Mouse (Mus musculus): Measurements from ENCODE around the gene Alkbh2. TPM values are rescaled to one million over a fixed set of nuclear protein-coding genes. Genes with fewer than 3 reads are reported as not detected.
A peak's percentile ranks its signal among the peaks of the same experiment; 100 is the strongest.

The Alkbh2 gene
- polyA plus RNA-seq, 1 experiment from 2014 or later, result 7.6 TPM

DNA sequence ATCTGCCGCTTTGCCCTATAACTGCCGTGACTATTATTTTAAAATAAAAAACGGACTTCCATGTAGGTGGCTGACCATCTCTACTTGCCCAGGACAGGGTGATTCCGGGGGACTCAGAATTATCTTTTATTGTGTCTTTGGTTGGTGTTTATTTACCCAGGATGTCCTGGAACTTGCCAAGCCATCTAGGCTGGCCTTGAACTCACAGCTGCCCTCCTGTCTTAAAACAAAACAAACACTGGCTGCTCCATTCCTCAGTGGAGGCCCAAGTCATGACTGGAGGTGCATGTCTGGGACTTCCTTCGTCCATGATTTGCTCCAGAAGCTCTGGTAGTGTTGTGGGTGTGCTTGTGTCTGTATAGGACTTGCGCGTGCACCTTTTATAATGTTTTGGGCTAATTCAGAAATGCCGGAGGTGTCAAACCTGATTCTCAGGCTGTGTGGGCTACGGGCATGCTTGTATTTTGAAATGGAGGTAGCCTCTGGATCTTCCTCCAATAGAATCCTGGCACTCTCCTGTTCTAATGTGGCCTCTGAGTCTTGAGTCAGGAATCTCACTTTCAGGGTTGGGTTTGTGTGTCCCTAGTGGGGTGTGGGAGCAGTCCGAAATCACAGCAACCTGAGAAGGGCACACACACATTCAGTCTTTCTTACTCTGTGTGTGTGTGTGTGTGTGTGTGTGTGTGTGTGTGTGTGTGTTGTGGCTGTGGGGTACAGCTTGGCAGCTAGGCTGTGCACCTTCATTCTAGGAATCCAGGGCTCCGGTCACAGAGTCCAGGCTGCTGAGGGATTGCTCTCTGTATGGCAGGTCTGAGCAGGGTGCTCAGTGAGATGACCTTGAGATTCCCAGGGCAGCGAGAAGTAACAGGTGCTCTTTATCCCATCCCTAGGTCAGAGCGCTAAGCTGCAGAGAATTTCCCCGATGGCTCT is 19.3 kb upstream of the Alkbh2 start:
- Histone ChIP-seq H3K4me3 (ENCODE audit: low read length) (no peak overlapping the region), H3K9ac (ENCODE audit: low read depth, low read length) (no peak overlapping the region), H3K36me3 (ENCODE audit: control insufficient read depth, insufficient read depth, low read length) (no peaks in the 10 kb centered on the region), H3K9me3 (ENCODE audit: control insufficient read depth, low read length) (no peaks in the 10 kb centered on the region), H3K4me1 (ENCODE audit: control insufficient read depth, insufficient read depth, low read length) (peaks cover 22% of the 10 kb centered on the region), H3K27me3 (replicated peaks; ENCODE audit: control insufficient read depth, insufficient read depth, low read length) (no peaks in the 10 kb centered on the region), H3K27ac (ENCODE audit: low read length) (0 out of 2 replicates have a peak overlapping the region, but pooled peaks have one; percentile 5), H3K4me2 (ENCODE audit: low read depth, low read length) (no peak overlapping the region)
- ATAC-seq, result 0 out of 2 replicates have a peak, but pooled peaks have one; percentile 35
- WGBS, result 75% methylated on average over 14 of the region's 14 CpGs

DNA sequence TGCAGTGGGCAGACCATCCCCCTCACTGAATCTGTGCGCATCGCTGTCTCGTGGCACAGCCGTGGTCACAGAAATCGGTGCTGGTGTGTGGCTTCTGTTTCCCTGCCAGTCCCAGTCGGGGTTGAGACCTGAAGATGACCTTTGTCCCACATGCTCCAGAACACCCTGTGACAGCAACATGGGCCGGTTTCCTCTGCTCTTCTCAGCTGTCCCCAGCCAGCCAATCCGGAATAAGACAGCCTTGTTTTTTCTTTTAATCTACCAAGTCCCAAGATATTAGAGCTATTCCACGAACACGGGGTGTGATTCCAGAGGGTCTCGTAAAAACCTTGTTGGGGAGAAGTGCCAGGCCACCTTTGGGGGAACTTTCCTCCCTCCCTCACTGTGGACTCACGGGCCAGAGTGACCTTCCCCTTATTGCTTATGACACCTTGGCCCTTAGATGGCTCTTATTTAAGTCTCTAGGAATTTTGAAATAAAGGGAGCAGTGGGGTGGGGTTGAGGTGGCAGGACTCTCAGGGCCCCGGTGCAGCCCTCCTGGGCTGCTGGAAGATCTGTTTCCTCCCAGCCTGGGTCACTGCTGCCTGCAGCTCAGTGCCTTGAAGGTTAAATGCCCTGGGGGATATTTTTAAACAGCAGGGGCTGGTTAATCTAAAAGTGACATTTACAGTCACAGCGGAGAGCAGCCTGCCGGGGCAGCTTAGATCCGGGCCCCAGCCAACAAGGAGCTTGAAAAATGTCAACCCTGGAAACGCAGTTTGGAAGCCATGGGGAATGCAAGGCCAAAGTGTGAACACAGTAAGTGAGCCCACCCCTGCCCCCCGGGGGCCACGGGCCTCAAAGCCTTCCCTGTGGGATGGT is 18.2 kb upstream of the Alkbh2 start, which contains the start of gene Acacb:
TSS of gene Acacb (plus strand) at position 508 of the 861 bp plus-strand sequence.
- H3K27me3 ChIP-seq (replicated peaks; ENCODE audit: control insufficient read depth, insufficient read depth, low read length), result no peaks in the 10 kb centered on the region
- peaks cover 22% of the 10 kb centered on the region for H3K4me1 ChIP-seq (ENCODE audit: control insufficient read depth, insufficient read depth, low read length)
- H3K9me3 ChIP-seq (ENCODE audit: control insufficient read depth, low read length), result no peaks in the 10 kb centered on the region
- peak within 1 kb of the TSS; percentile 14; the same call in 1 of the 2 replicates for H3K27ac ChIP-seq (ENCODE audit: low read length)
- peak within 1 kb of the TSS; percentile 33 for H3K9ac ChIP-seq (ENCODE audit: low read depth, low read length)
- no peak within 1 kb of the TSS; the same call in 1 of the 2 replicates for H3K4me2 ChIP-seq (ENCODE audit: low read depth, low read length)
- H3K36me3 ChIP-seq (ENCODE audit: control insufficient read depth, insufficient read depth, low read length), result no peaks in the 10 kb centered on the region
- WGBS, result 31% methylated on average over 19 of the region's 19 CpGs
- no peak within 1 kb of the TSS for H3K4me3 ChIP-seq (ENCODE audit: low read length)
- peak; percentile 56 for ATAC-seq

GRCm38 (mm10) chr5:114139175-114139574 is 11.2 kb upstream of the Alkbh2 start:
- Histone ChIP-seq H3K36me3 (ENCODE audit: control insufficient read depth, insufficient read depth, low read length) (no peaks in the 10 kb centered on the region), H3K27me3 (replicated peaks; ENCODE audit: control insufficient read depth, insufficient read depth, low read length) (no peaks in the 10 kb centered on the region), H3K9me3 (ENCODE audit: control insufficient read depth, low read length) (no peaks in the 10 kb centered on the region), H3K9ac (ENCODE audit: low read depth, low read length) (0 out of 2 replicates have a peak overlapping the region, but pooled peaks have one; percentile 20), H3K4me1 (ENCODE audit: control insufficient read depth, insufficient read depth, low read length) (peaks cover 32% of the 10 kb centered on the region), H3K27ac (ENCODE audit: low read length) (peak overlapping the region; percentile 90), H3K4me2 (ENCODE audit: low read depth, low read length) (peak overlapping the region; percentile 38; the same call in 1 of the 2 replicates), H3K4me3 (ENCODE audit: low read length) (no peak overlapping the region)
- peak; percentile 82 for ATAC-seq
- WGBS, result 28% methylated on average over 9 of the region's 9 CpGs

- peak overlapping the region; percentile 38 for H3K4me2 ChIP-seq (ENCODE audit: low read depth, low read length)
- no peaks in the 10 kb centered on the region for H3K9me3 ChIP-seq (ENCODE audit: control insufficient read depth, low read length)
- H3K27me3 ChIP-seq (replicated peaks; ENCODE audit: control insufficient read depth, insufficient read depth, low read length), result no peaks in the 10 kb centered on the region
- H3K36me3 ChIP-seq (ENCODE audit: control insufficient read depth, insufficient read depth, low read length), result no peaks in the 10 kb centered on the region
- ATAC-seq, result peak; percentile 78
- peak overlapping the region; percentile 20; the same call in 1 of the 2 replicates for H3K9ac ChIP-seq (ENCODE audit: low read depth, low read length)
- H3K4me3 ChIP-seq (ENCODE audit: low read length), result no peak overlapping the region
- WGBS, result 47% methylated on average over 21 of the region's 21 CpGs
- H3K4me1 ChIP-seq (ENCODE audit: control insufficient read depth, insufficient read depth, low read length), result peaks cover 34% of the 10 kb centered on the region
- H3K27ac ChIP-seq (ENCODE audit: low read length), result peak overlapping the region; percentile 90
These were observed 10.5 kb upstream of the Alkbh2 start for GRCm38 (mm10) chr5:114138277-114139164.

DNA sequence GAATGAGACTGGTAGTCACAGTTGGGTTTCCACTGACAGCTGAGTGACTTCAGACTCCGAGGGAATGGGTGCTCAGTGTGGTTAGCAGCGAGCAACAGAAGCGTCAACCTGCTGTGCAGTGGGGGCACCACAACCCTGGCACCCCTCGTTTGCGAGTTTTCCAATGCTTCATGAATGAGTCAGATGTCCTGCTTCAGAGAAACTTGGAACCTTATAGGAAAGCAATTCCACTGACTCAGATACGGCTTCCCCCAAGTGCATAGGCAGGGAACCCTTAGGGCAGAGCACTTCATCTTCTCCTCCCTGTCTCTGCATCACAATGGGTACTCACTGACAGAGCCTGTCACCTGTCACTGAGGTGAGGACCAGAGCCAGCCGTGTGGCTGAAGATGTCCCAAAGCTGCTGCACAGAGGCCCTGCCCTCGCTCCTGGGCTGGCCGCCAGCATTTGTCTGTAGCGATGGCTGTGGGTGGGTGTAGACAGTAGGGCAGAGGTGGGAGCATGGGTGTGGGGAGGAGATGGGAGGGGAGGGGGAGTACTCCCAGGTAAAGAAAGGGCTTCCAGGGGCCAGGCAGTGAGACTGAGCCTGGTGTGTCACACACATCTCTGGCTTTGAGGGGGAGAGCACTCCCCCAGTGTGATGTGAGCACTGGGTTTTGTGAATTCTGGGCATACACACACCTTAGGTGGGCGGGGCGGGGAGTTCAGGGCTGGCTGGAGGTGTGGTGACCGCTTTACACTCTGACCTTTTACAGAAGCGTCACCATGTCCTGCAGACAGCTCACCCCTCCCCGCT is 9.7 kb upstream of the Alkbh2 start:
- Histone ChIP-seq H3K9me3 (ENCODE audit: control insufficient read depth, low read length) (no peaks in the 10 kb centered on the region), H3K4me1 (ENCODE audit: control insufficient read depth, insufficient read depth, low read length) (peaks cover 31% of the 10 kb centered on the region), H3K27me3 (replicated peaks; ENCODE audit: control insufficient read depth, insufficient read depth, low read length) (no peaks in the 10 kb centered on the region), H3K36me3 (ENCODE audit: control insufficient read depth, insufficient read depth, low read length) (no peaks in the 10 kb centered on the region), H3K4me2 (ENCODE audit: low read depth, low read length) (peak overlapping the region; percentile 22), H3K27ac (ENCODE audit: low read length) (peak overlapping the region; percentile 90), H3K9ac (ENCODE audit: low read depth, low read length) (no peak overlapping the region), H3K4me3 (ENCODE audit: low read length) (no peak overlapping the region)
- ATAC-seq, result peak; percentile 29
- 73% methylated on average over 15 of the region's 15 CpGs for WGBS

DNA sequence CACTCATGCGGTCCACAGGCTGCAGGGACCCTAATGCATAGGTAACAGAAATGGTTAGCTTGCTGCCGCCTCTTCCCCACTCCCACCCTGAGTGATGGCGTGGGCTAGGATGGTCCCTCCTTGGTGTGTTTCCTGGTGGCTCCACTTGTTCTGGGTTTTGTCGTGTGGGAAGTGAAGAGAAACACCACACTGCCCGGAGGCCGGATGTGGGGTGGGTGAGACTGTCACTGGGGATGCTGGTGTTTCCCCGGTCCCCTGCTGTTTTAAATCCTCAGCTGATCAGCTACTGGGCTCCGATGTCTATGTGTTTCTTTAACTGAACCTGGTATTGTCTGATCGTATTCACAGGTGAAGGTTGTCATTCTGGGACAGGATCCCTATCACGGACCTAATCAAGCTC is 7.5 kb upstream of the Alkbh2 start:
- Histone ChIP-seq H3K27me3 (replicated peaks; ENCODE audit: control insufficient read depth, insufficient read depth, low read length) (no peaks in the 10 kb centered on the region), H3K4me2 (ENCODE audit: low read depth, low read length) (no peak overlapping the region), H3K9me3 (ENCODE audit: control insufficient read depth, low read length) (no peaks in the 10 kb centered on the region), H3K36me3 (ENCODE audit: control insufficient read depth, insufficient read depth, low read length) (no peaks in the 10 kb centered on the region), H3K27ac (ENCODE audit: low read length) (no peak overlapping the region), H3K4me1 (ENCODE audit: control insufficient read depth, insufficient read depth, low read length) (peaks cover 44% of the 10 kb centered on the region), H3K4me3 (ENCODE audit: low read length) (no peak overlapping the region), H3K9ac (ENCODE audit: low read depth, low read length) (no peak overlapping the region)
- 81% methylated on average over 10 of the region's 10 CpGs for WGBS
- no peak for ATAC-seq

DNA sequence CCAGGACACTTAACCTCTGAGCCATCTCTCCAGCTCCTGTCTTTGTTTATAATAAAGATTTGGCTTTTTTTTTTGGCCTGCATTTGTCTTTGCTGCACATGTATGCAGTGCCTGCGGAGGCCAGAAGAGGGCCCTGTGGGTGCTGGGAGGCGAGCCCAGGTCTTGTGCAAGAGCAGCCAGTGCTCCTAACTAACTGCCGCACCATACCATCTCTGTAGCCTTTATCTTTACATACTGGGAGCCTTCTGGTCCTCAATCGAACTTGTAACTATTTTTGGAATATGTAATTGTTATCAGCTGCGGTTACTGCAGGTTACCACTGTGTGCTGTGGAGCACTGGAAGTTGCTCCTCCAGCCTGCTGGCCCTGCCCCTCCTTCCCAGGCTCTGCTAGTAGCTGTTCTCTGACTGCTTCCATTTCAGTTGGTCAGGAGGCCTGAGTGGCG is 6.1 kb upstream of the Alkbh2 start:
- peaks cover 45% of the 10 kb centered on the region for H3K4me1 ChIP-seq (ENCODE audit: control insufficient read depth, insufficient read depth, low read length)
- ATAC-seq, result no peak

GRCm38 (mm10) chr5:114132841-114133240 is 4.8 kb upstream of the Alkbh2 start:
- WGBS, result 88% methylated on average over 6 of the region's 6 CpGs
- no peak overlapping the region for H3K27ac ChIP-seq (ENCODE audit: low read length)
- ATAC-seq, result no peak
- peaks cover 34% of the 10 kb centered on the region for H3K4me1 ChIP-seq (ENCODE audit: control insufficient read depth, insufficient read depth, low read length)
- no peak overlapping the region for H3K4me3 ChIP-seq (ENCODE audit: low read length)
- no peak overlapping the region for H3K4me2 ChIP-seq (ENCODE audit: low read depth, low read length)
- no peaks in the 10 kb centered on the region for H3K36me3 ChIP-seq (ENCODE audit: control insufficient read depth, insufficient read depth, low read length)
- H3K27me3 ChIP-seq (replicated peaks; ENCODE audit: control insufficient read depth, insufficient read depth, low read length), result no peaks in the 10 kb centered on the region
- no peaks in the 10 kb centered on the region for H3K9me3 ChIP-seq (ENCODE audit: control insufficient read depth, low read length)
- H3K9ac ChIP-seq (ENCODE audit: low read depth, low read length), result no peak overlapping the region

More for the DNA sequence above, 6.1 kb upstream of the Alkbh2 start:
- no peaks in the 10 kb centered on the region for H3K9me3 ChIP-seq (ENCODE audit: control insufficient read depth, low read length)
- H3K9ac ChIP-seq (ENCODE audit: low read depth, low read length), result no peak overlapping the region
- H3K27ac ChIP-seq (ENCODE audit: low read length), result peak overlapping the region; percentile 23
- H3K36me3 ChIP-seq (ENCODE audit: control insufficient read depth, insufficient read depth, low read length), result no peaks in the 10 kb centered on the region
- 48% methylated on average over 6 of the region's 6 CpGs for WGBS
- H3K27me3 ChIP-seq (replicated peaks; ENCODE audit: control insufficient read depth, insufficient read depth, low read length), result no peaks in the 10 kb centered on the region
- no peak overlapping the region for H3K4me3 ChIP-seq (ENCODE audit: low read length)
- H3K4me2 ChIP-seq (ENCODE audit: low read depth, low read length), result no peak overlapping the region
